Mouse (Mus musculus) testis, adult 10 weeks (tissue): ENCODE data around the gene Npm3. TPM values are rescaled to one million over a fixed set of nuclear protein-coding genes. Genes with fewer than 3 reads are reported as not detected.

Source experiments
- polyA plus RNA-seq: library from polyadenylated mRNA; stranded (reverse); fragments of 350-450 nt; fragmentation: Illumina TruSeq; extraction: RNeasy Lipid Tissue Mini Kit (QIAGEN cat#74804); gene quantifications from one replicate; pipeline ENCODE4 v1.2.3, GENCODE M21; 2014; ENCODE audit warnings: low read depth, low replicate concordance

Gene Npm3
- polyA plus RNA-seq = 44.8 TPM

DNA sequence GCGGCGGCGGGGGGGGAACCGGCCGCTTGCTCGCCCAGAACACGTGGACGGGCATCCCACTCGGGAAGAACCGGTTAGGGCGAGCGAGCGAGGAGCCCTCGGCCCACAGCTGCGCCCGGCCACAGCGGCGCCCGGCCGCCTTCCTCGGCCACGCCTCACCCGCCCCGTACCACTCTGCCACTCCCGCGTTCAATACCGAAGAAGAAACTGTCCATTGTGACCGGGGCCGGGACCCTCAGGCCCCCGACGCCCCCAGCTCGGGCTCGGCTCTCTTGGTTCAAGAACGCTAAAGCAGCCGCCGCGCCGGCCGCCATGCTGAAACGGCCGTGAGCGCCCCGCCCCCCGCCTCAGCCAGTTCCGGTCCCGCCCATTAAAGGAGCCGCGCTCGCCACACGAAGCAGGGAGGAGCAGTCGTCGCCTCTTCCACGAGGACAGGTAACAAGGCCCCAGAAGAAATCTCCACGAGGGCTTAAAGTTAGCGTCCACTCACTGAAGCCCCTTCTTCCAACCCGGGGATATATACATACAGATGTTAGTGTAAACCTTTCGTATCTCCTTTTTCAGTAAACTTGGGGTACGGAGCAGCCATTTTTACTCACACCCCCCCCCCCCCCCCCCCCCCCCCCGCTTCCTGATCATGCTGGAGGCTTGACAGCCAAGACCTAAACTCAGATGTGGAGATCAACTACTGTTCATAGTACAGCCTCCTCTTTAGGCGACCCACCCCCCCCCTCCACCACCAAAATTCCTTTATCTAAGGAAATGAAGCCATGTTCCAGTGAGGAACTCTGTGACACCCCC is at the start of gene Npm3:
Npm3 (minus strand) TSS at position 349 of the 801 bp plus-strand sequence.

DNA sequence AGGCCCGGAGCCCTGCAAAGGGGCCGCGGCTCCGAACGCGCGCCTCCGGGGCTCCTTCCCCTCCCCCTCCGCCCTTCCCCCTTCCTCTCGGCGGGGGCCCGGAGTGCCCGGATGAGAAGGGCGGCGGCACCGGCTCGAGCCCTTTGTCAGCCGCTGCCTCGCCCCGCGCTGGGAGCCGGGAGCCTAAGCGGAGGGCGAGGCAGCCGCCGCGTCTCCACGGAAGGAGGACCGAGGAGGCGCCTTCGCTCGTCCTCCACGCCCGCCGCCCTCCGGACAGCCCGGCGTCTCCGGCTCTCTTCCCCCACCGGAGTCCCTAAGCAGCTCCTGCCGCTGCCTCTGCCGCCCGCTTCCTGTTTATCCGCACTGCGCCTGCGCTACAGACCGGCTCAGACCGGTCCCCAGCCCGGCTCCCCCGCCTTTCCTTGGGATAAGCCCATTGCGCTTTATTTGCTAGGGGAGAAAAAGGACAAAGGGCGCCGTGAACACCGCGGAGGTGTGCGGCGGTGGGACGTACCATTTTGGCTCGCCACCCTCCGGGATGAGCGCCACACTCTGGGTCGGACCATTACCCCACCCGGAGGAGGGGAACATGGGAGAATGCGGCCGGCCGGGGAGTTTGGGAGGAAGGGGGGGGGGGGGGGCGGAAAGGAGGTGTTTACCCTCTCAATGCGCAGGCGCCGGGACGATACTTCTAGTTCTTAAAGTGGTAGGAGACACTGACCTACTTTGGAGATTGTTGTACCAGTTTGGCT is 34.0 kb upstream of the Npm3 start, which contains the start of gene Mgea5:
Mgea5 (minus strand) TSS at position 657 of the 752 bp plus-strand sequence.

DNA sequence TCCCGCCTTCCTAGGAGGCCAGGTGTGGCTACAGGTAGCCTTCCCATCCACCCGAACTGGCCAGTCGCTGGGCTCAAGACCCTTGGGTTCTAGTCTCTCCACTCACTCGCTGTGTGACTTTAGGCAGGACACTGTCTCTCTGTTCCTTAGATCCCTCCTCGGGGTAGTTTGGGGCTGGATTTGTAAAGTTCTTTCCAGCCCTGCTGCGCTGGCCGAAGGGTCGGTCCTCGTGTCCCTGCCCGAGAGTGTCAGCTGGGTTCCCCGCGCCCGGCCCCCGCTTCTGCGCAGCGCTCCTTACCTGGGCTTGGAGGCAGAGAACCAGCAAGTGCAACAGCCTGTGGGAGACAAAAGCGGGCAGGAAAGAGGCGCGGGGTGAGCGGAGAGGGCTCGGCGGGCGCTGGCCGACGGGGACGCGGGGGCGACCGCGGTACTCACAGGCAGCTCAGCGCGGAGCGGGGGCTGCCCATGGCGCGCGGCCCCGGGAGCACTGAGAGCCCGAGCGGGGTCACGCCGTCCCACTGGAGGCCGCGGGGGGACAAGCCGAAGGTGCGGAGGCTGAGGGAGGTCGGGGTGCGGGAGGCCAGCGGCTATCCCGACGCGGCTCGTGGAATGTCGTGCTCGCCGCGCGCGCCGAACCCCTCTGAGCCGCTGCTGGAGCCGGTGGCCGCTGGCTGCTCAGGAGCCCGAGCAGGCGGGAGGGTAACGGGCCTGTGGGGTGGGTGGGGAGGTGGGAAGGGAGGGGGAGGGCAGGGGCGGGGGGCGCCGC is 7.0 kb downstream of the Npm3 start, which contains the start of gene Fgf8:
Fgf8 (minus strand) TSS at position 698 of the 766 bp plus-strand sequence.

Other genes with a start within 250 kb of the Npm3 start
- gene Poll, start 189.1 kb downstream of the Npm3 start, polyA plus RNA-seq = 0.87 TPM
- 15.4 TPM for gene Gm17018, start 189.0 kb downstream of the Npm3 start, polyA plus RNA-seq
- gene Fbxw4, start 89.3 kb downstream of the Npm3 start, polyA plus RNA-seq = 0.52 TPM
- gene Fgf8, start 6.7 kb downstream of the Npm3 start, polyA plus RNA-seq = not detected
- gene Mgea5, start 34.2 kb upstream of the Npm3 start, polyA plus RNA-seq = 160 TPM
- gene Kcnip2, start 66.5 kb upstream of the Npm3 start, polyA plus RNA-seq = 16.6 TPM
- 9.2 TPM for gene Armh3, start 248.9 kb upstream of the Npm3 start, polyA plus RNA-seq